Mouse (Mus musculus) neutrophil, adult 5-6 weeks (primary cell): ENCODE measurements around the gene Olfr1158. TPM values are rescaled to one million over a fixed set of nuclear protein-coding genes. Genes with fewer than 3 reads are reported as not detected.
"Not testable (repeated sequence)": the region's sequence is repeated elsewhere in the genome, so short reads cannot be mapped to it uniquely, and the experiment has no call there.

Experiments used
- ATAC-seq: fragments of 151-379, 151-347 bp; 2 replicates; pipeline ENCODE4 v1.8.0; 2017; ENCODE audit warnings: mild to moderate bottlenecking, moderate TSS enrichment; ENCODE audit not compliant: insufficient number of reproducible peaks, poor library complexity, low FRiP score, severe bottlenecking; ENCODE audit errors: extremely low read depth
- total RNA-seq: library from RNA; stranded (forward); fragments of 200-1000 nt; gene quantifications from 2 replicates; pipeline ENCODE4 v1.2.3, GENCODE M21; 2017

Gene Olfr1158
- total RNA-seq, result not detected in 2 replicates

DNA sequence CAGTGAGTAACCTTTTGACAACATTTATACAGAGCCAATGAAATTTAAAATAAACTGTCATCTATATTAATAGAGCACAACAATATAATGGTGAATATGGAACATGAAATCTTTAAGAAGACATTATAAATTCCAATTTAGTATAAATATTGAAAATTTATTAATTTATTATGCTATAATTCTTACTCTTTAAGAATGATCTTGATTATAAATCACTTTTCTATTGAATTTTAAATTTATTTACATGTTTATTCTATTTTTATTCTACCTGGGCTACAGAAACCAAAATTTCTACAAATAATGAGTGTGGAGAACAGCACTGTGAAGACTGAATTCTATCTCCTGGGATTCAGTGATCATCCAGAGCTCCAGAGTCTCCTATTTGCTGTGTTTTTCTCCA, at the start of gene Olfr1158:
Olfr1158 (plus strand) TSS at position 301 of the 400 bp plus-strand sequence.
- no peak for ATAC-seq

DNA sequence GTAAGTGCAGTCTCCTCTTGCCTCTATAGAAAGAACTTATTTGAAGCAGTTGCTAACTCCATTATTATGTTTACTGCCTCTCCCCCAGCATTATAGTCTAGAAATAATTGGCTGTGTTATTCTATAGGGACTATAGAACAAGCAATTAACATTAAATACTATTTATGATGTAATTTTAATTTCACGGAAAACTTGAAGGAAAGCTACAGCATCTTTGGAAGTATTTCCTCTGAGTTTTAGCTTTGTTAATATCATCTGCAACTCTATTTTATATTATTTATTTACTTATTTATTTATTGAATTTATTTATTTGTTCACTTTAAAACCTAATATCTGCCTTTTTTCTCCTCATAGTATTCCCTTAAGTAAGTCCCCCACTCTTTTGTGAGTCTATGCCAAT, 44.9 kb upstream of the Olfr1158 start, which contains the start of gene Olfr1155:
Olfr1155 (minus strand) TSS at position 101 of the 400 bp plus-strand sequence.
- no peak for ATAC-seq

DNA sequence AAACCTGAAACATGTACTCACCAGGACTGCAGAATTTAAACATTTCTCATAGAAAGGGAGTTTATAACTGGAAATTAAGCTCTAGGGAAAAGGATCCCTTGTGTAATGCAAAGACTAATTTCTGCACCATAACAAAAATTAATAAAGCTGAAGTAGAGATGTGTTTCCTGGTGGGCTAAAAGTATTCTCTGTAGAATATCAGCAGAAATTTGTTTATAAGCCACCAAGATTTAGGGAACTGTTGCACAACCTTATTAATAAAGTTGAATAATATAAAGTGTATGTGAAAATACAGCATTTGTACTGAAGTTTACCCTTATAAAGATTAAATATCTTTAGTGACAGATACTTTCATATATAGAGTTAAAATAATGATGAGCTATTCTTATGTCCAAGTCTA, 36.9 kb upstream of the Olfr1158 start, which contains the start of gene Olfr1156:
Olfr1156 (minus strand) TSS at position 101 of the 400 bp plus-strand sequence.
- ATAC-seq, result no peak

DNA sequence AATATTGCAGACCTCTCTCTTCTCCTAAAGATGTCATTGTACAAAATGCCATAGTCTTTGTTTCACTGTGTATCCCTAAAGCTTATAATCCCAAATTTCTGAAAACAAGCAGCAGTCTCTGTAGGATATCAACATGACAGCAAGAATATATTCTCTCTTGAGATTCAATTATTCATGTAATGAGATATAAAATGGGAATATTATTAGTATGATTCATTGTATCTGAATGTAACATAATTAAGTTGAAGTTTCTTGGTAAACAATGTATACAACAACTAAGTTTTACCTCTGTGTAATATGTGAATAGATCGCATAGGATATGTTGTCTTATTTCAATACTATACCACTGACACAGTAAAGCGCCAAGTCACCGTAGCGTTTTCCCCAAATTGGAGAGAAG, 21.7 kb upstream of the Olfr1158 start, which contains the start of gene Olfr1157:
Olfr1157 (minus strand) TSS at position 101 of the 400 bp plus-strand sequence.
- no peak for ATAC-seq

DNA sequence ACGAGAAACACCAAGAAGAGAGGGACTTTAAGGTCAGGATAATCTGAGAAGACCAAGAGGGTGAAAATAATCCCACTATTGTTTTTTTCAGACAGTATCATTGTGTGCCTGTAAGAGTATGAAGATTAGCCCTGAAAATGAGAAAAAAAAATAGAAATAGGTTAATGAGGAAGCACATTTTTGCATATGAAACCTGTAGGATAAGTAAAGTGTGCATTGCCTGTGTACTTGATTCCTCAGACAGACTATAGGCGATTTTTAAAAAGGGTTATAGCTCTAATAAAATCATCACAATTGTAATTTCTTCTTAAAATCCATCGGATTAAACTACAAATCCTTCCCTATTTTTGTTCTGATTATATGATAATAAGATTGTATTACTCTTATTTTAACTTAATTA, 15.3 kb upstream of the Olfr1158 start, which contains the start of gene Olfr74:
Olfr74 (minus strand) TSS at position 101 of the 400 bp plus-strand sequence.
- ATAC-seq, result no peak

DNA sequence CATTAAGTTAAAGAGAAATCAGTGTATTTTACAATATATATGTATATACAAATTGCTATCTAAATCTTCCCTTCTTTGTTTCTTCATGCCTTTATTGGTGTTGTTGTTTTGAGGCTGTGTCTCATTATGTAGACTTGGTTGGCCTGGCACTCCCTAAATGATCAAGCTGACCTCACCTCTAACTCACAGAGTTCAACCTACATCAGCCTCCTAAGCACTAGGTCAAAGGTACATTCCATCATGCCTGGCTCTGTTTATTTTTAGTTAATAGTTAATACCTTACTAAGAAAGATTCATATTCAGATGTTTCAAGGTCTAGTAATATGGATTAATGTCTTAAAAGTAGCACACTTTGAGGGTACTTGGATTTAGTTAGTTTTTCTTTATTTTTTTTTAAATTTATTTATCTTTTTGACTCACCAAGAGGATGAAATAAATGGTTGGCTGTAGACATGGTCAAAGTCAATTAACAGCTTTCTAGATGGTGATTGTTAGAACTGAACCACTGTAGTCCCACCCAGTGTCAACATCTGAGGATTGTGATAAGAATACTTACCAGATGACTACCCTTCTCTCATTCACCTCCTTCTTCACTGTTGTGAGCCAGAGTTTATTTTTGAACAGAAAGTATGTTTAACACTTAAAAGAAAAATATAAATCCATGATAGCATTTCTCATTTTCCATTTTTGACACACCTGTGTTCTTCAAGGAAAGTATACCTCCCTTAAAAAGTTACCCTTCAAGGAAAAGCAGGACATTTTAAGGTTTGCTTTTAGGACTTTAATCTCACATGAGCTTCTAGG, 17.8 kb downstream of the Olfr1158 start, which contains the start of gene Olfr1160:
Olfr1160 (minus strand) TSS at position 754 of the 804 bp plus-strand sequence.
- no peak for ATAC-seq

DNA sequence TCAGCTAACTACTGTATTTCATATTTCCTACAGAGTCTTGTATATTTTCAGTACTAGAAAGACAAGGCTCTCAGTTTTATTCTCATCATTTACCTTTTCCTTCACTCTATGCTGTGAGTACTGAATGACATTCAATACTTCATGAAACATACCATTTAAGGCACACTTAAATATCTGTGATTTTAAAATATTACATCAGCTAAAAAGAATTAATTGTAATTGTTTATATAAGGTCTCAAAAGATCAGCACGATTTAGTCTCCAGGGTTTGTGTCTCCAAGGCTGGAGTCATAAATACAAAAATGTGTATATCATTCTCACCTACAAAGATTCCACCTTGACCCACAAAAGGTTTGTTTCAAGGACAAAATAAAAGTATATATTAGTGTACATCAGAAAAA, 32.6 kb downstream of the Olfr1158 start, which contains the start of gene Olfr1161:
Olfr1161 (plus strand) TSS at position 301 of the 400 bp plus-strand sequence.
- ATAC-seq, result not testable (repeated sequence)

DNA sequence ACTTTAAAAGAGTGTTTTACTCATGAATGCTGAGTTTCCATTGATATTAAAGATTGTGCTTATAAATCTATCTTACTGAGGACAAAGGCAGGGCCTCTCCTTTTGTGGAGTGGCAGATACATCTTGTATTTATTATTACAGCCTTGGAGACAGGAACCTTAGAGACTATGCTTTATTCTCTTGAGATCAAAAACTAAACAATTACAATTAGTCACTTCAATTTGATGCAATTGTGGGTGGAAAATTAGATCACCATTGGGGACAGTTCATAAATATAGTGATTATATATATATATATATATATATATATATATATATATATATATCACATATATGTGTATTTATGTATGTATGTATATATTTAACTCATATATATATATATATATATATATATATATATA, 47.7 kb downstream of the Olfr1158 start, which contains the start of gene Olfr73:
Olfr73 (minus strand) TSS at position 101 of the 400 bp plus-strand sequence.
- no peak for ATAC-seq

Other genes with a start within 250 kb of the Olfr1158 start
- gene Olfr1140, start 246.4 kb upstream of the Olfr1158 start, total RNA-seq, result not detected in 2 replicates
- not detected in 2 replicates for gene Olfr1141, start 236.1 kb upstream of the Olfr1158 start, total RNA-seq
- gene Olfr152, start 210.6 kb upstream of the Olfr1158 start, total RNA-seq, result not detected in 2 replicates
- not detected in 2 replicates for gene Olfr1143, start 189.5 kb upstream of the Olfr1158 start, total RNA-seq
- not detected in 2 replicates for gene Olfr1145, start 180.3 kb upstream of the Olfr1158 start, total RNA-seq
- gene Olfr1148, start 159.6 kb upstream of the Olfr1158 start, total RNA-seq, result not detected in 2 replicates
- gene Olfr1150-ps1, start 146.1 kb upstream of the Olfr1158 start, total RNA-seq, result not detected in 2 replicates
- not detected in 2 replicates for gene Olfr1151, start 134.3 kb upstream of the Olfr1158 start, total RNA-seq
- gene Olfr1152, start 123.6 kb upstream of the Olfr1158 start, total RNA-seq, result not detected in 2 replicates
- not detected in 2 replicates for gene Olfr1153, start 95.2 kb upstream of the Olfr1158 start, total RNA-seq
- gene Olfr1154, start 84.9 kb upstream of the Olfr1158 start, total RNA-seq, result not detected in 2 replicates
- not detected in 2 replicates for gene Olfr1155, start 45.0 kb upstream of the Olfr1158 start, total RNA-seq
- 0.12 TPM in 1 of 2 replicates, not detected in the other for gene Olfr1156, start 37.0 kb upstream of the Olfr1158 start, total RNA-seq
- gene Olfr1157, start 21.8 kb upstream of the Olfr1158 start, total RNA-seq, result not detected in 2 replicates
- not detected in 2 replicates for gene Olfr74, start 15.4 kb upstream of the Olfr1158 start, total RNA-seq
- gene Olfr1160, start 18.2 kb downstream of the Olfr1158 start, total RNA-seq, result not detected in 2 replicates
- gene Olfr1161, start 32.7 kb downstream of the Olfr1158 start, total RNA-seq, result not detected in 2 replicates
- gene Olfr73, start 47.6 kb downstream of the Olfr1158 start, total RNA-seq, result not detected in 2 replicates
- gene Olfr1162, start 61.0 kb downstream of the Olfr1158 start, total RNA-seq, result not detected in 2 replicates
- gene Olfr1163, start 81.7 kb downstream of the Olfr1158 start, total RNA-seq, result not detected in 2 replicates
- gene Olfr1164, start 103.9 kb downstream of the Olfr1158 start, total RNA-seq, result not detected in 2 replicates
- gene Olfr1166, start 138.2 kb downstream of the Olfr1158 start, total RNA-seq, result not detected in 2 replicates
- not detected in 2 replicates for gene Olfr1167, start 165.1 kb downstream of the Olfr1158 start, total RNA-seq
- not detected in 2 replicates for gene Olfr1168, start 191.8 kb downstream of the Olfr1158 start, total RNA-seq
- gene Olfr1170, start 238.2 kb downstream of the Olfr1158 start, total RNA-seq, result not detected in 2 replicates